Mouse (Mus musculus) erythroblast, embryonic 14.5 days (primary cell): ENCODE results near the gene Gdpd3.

Experiments used
- GATA1 ChIP-seq: IDR thresholded peaks from 2 replicates; pipeline ENCODE4 v1.6.1; 2012; ENCODE audit warnings: low read length, inconsistent platforms, mixed read lengths
- TAL1 ChIP-seq: IDR thresholded peaks from 3 replicates; pipeline ENCODE4 v1.6.1; 2012; ENCODE audit warnings: low read length, inconsistent platforms, mixed read lengths

DNA sequence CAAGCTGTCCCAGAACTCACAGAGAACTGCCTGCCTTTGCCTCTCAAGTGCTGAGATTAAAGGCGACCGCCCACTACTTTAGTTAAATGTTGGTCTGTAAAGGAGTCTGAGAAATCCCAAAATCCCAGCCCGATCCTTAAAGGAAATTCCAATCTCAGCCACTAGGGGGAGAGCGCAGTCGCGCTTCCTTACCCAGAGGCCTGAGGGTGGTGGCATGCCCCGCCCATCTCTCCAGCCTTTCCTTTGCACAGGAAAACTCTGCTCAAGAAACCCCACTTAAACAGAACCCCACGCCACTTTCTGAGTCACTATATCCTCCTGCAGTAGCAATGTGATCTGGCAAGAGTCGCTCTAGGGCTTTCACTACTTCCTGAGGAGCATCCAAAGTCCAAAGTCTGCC lies 11.3 kb upstream of the Gdpd3 start:
- TF ChIP-seq GATA1 (no peak), TAL1 (no peak)
